Mouse (Mus musculus) myocyte (in vitro differentiated cells): Measurements from ENCODE around the gene Macrod1. TPM values are rescaled to one million over a fixed set of nuclear protein-coding genes. Genes with fewer than 3 reads are reported as not detected.

Experiments
- H3K27me3 ChIP-seq: one replicate; pipeline ENCODE4 v1.6.1; 2011; ENCODE audit not compliant: control insufficient read depth, insufficient read depth, insufficient read length
- H3K36me3 ChIP-seq: one replicate; pipeline ENCODE4 v1.6.1; 2011; ENCODE audit not compliant: control insufficient read depth, insufficient read depth
- H3K4me2 ChIP-seq: one replicate; pipeline ENCODE4 v1.6.1; 2011; ENCODE audit warnings: low read depth, control low read depth
- H3K4me3 ChIP-seq: one replicate; pipeline ENCODE4 v1.5.1; 2011; ENCODE audit warnings: mild to moderate bottlenecking, control low read depth, moderate library complexity
- H3K79me2 ChIP-seq: one replicate; pipeline ENCODE4 v1.6.1; 2011; ENCODE audit not compliant: control insufficient read depth, insufficient read depth
- H3ac ChIP-seq: one replicate; pipeline ENCODE4 v1.6.1; 2011; ENCODE audit not compliant: control insufficient read depth, insufficient read length
- CEBPB ChIP-seq: IDR thresholded peaks from 2 replicates; pipeline ENCODE4 v1.6.1; 2011; ENCODE audit warnings: mild to moderate bottlenecking, moderate library complexity; ENCODE audit not compliant: poor library complexity, insufficient read depth, severe bottlenecking
- E2F4 ChIP-seq: IDR thresholded peaks from one replicate; pipeline ENCODE4 v1.6.1; 2011; ENCODE audit warnings: mild to moderate bottlenecking, control low read depth, moderate library complexity; ENCODE audit not compliant: insufficient read depth
- MAX ChIP-seq: IDR thresholded peaks from one replicate; pipeline ENCODE4 v1.6.1; 2011; ENCODE audit warnings: low read depth, mild to moderate bottlenecking, control low read depth
- MYOD1 ChIP-seq, 3 experiments: IDR thresholded peaks; one replicate each; pipeline ENCODE4 v1.6.1; 2011; ENCODE audit warnings: control low read depth in 2 of 3, low read depth in 2 of 3, mild to moderate bottlenecking in 2 of 3, moderate library complexity in 1 of 3; ENCODE audit not compliant: insufficient read length in 2 of 3, control insufficient read depth in 1 of 3
- MYOG ChIP-seq, 3 experiments: IDR thresholded peaks; one replicate each; pipeline ENCODE4 v1.6.1; 2011; ENCODE audit warnings: control low read depth in 2 of 3, low read depth in 2 of 3, mild to moderate bottlenecking in 2 of 3; ENCODE audit not compliant: insufficient read length in 2 of 3, control insufficient read depth in 1 of 3, insufficient read depth in 1 of 3
- POLR2A ChIP-seq: IDR thresholded peaks from one replicate; pipeline ENCODE4 v1.6.1; 2011; ENCODE audit warnings: low read depth, mild to moderate bottlenecking, control low read depth, moderate library complexity; ENCODE audit not compliant: insufficient read length
- POLR2AphosphoS2 ChIP-seq: IDR thresholded peaks from one replicate; pipeline ENCODE4 v1.6.1; 2011; ENCODE audit warnings: low read depth, control low read depth; ENCODE audit not compliant: insufficient read length
- REST ChIP-seq: IDR thresholded peaks from one replicate; pipeline ENCODE4 v1.6.1; 2011; ENCODE audit warnings: mild to moderate bottlenecking, control low read depth, moderate library complexity; ENCODE audit not compliant: insufficient read depth, insufficient read length
- SRF ChIP-seq: IDR thresholded peaks from one replicate; pipeline ENCODE4 v1.6.1; 2011; ENCODE audit warnings: low read depth; ENCODE audit not compliant: control insufficient read depth, insufficient read length
- TCF12 ChIP-seq: IDR thresholded peaks from one replicate; pipeline ENCODE4 v1.6.1; 2011; ENCODE audit warnings: mild to moderate bottlenecking, control low read depth; ENCODE audit not compliant: poor library complexity, insufficient read depth, severe bottlenecking
- TCF3 ChIP-seq: IDR thresholded peaks from one replicate; pipeline ENCODE4 v1.6.1; 2011; ENCODE audit warnings: low read depth, control low read depth; ENCODE audit not compliant: insufficient read length
- USF1 ChIP-seq: IDR thresholded peaks from one replicate; pipeline ENCODE4 v1.6.1; 2011; ENCODE audit warnings: low read depth, mild to moderate bottlenecking, control low read depth, moderate library complexity
- polyA plus RNA-seq: library from polyadenylated mRNA; unstranded; fragments of >200 nt; fragmentation: generic; extraction: Trizol; gene quantifications from one replicate; pipeline ENCODE4 v1.2.1, GENCODE M21; 2012; ENCODE audit warnings: missing spikeins

Macrod1 gene
- polyA plus RNA-seq, 1 experiment = 82.4 TPM

DNA sequence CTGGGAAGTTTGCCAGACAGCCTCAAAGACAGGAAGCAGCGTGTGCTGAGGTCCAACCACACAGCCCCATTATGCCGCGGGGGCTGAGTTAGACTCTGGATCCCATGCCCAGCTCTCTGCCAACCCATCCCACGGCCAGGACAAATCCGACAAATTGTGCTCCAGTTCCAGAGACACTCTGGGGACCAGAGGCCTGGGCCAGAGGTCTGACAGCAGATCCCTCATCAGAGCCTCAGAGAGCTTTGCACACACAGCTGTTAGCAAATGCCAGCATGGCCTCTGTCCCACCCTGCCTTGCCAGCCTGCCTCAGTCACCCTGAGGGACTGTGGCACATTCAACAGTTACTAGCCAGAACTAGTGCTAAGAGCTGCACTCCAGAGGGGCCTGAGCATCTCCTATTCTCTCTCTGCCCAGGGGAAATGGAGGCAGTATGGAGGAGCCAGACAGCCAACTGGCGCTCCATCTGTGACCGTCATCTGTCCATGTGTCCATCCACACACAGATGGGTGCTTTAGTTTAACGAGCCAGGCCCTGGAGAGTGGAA lies 92.0 kb downstream of the Macrod1 start:
- Histone ChIP-seq H3K79me2 (no peaks in the 10 kb centered on the region), H3K4me3 (no peak overlapping the region), H3K27me3 (no peaks in the 10 kb centered on the region), H3K36me3 (no peaks in the 10 kb centered on the region), H3ac (no peak overlapping the region), H3K4me2 (no peak overlapping the region)
- TF ChIP-seq MYOG (IDR thresholded peaks at IDR 0.05; ENCODE audit: control insufficient read depth in 1 of 3, insufficient read depth in 1 of 3, insufficient read length in 2 of 3, low read depth in 2 of 3) (peak in 2 of 3 experiments; percentile 29 to 63), MYOD1 (IDR thresholded peaks at IDR 0.05; ENCODE audit: control insufficient read depth in 1 of 3, insufficient read length in 2 of 3, low read depth in 2 of 3) (peak in 1 of 3 experiments; percentile 50), POLR2AphosphoS2 (no peak), MAX (no peak), POLR2A (no peak), USF1 (no peak)

DNA sequence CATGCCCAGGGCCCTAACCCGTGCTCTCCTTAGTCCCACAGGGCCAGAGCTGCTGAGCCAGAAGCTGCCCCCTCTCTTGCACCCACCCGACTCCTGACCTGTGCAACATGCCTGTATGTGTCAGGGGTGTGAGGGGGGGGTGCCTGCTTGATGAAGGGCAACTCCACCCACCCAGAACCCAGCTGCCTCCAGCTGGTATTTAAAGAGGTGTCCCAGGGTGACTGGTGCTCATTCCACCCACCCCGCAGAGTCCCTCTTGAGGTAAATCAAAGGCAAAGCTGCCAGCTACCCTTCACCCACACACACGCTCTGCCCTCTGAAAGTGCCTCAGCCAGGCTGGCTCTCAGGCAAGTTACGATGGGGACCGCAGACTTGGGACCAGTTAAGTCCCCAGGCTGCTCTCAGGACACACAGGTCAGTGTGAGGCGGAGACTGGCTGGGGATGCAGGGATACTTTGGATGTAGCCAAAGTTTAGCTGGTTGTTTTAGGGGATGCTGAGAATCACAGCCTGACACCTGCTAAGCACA lies 92.6 kb downstream of the Macrod1 start:
- no peaks in the 10 kb centered on the region for H3K36me3 ChIP-seq
- TF ChIP-seq TCF3 = no peak
- no peak for TF ChIP-seq POLR2AphosphoS2
- peak in 1 of 3 experiments; percentile 59 for TF ChIP-seq MYOD1 (IDR thresholded peaks at IDR 0.05; ENCODE audit: control insufficient read depth in 1 of 3, insufficient read length in 2 of 3, low read depth in 2 of 3)
- TF ChIP-seq USF1 = no peak
- TF ChIP-seq MAX = no peak
- TF ChIP-seq POLR2A = no peak
- no peak for TF ChIP-seq CEBPB
- TF ChIP-seq REST = no peak
- TF ChIP-seq TCF12 = no peak
- TF ChIP-seq MYOG (IDR thresholded peaks at IDR 0.05; ENCODE audit: control insufficient read depth in 1 of 3, insufficient read depth in 1 of 3, insufficient read length in 2 of 3, low read depth in 2 of 3) = peak in 1 of 3 experiments; percentile 46
- no peak for TF ChIP-seq E2F4
- no peak for TF ChIP-seq SRF
- H3K79me2 ChIP-seq = no peaks in the 10 kb centered on the region
- no peak overlapping the region for H3ac ChIP-seq
- H3K4me2 ChIP-seq = peak overlapping the region; percentile 18
- H3K4me3 ChIP-seq = no peak overlapping the region
- no peaks in the 10 kb centered on the region for H3K27me3 ChIP-seq

DNA sequence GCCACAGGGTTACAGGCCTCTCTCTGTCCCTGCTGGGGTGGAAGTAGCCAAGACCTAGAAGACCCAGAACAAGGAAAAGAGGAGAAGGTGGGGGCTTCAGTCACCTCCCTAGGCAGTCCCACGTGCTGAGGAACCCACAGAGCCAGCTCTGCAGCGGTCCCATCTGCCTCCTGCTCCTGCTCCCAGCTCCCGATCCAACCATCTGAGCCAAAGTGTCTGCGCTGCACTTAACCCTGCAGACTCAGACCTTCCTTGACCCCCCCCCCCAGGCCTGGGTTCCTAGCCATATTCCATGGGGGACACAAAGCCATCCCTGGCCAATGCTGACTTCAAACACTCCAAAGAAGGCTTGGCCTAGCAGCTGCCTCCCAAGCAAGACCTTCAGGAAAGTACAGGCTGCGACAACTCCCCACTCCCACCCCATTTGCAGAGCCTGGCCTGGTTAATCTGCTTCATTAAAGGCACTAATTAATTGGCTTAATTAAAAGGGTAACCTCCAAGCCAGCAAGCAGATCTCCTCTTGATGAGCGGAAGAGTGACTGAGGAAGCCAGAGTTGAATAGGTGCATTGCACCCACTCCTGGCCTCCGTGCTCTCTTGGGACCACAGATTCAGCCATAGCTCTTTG lies 94.8 kb downstream of the Macrod1 start:
- H3ac ChIP-seq = no peak overlapping the region
- no peak for TF ChIP-seq MAX
- TF ChIP-seq MYOG (IDR thresholded peaks at IDR 0.05; ENCODE audit: control insufficient read depth in 1 of 3, insufficient read depth in 1 of 3, insufficient read length in 2 of 3, low read depth in 2 of 3) = no peak
- TF ChIP-seq REST = no peak
- TF ChIP-seq POLR2AphosphoS2 = no peak
- TF ChIP-seq E2F4 = no peak
- TF ChIP-seq POLR2A = no peak
- TF ChIP-seq MYOD1 (IDR thresholded peaks at IDR 0.05; ENCODE audit: control insufficient read depth in 1 of 3, insufficient read length in 2 of 3, low read depth in 2 of 3) = no peak
- no peak for TF ChIP-seq TCF3
- TF ChIP-seq TCF12 = no peak
- TF ChIP-seq SRF = no peak
- no peak for TF ChIP-seq USF1
- no peak for TF ChIP-seq CEBPB

DNA sequence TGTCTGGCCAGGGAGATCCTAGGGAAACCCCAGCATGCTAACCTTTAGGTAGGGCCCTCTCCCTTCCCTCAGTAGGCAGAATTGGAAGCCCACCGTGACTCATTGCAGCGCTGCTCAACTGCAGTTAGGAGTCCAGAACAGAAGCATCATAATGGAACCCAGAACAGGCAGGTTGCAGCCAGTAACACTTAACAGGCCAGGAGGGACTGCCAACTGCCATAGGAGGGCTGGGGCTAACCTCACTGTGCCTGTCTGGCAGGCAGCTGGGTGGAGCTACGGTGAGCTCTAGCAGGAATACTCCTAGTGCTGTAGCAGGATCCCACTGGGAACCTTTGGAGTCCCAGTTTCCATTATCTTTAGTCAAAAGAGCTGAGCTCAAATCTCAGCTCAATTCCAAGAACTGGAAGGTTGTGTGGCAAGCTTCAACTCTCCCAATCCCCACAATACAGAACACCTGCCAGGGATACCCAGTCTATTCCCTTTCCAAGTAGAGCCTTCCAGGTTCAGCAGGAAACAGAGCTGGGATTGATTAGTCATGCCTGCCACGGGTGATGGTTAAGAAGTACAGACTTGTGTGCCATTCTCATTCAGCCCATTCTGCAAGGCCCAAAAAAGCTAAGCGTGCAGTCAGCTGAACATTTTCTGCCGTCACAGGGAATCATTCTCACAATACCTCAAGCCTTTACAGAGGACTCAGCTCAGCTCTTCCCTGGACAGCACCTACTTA lies 95.5 kb downstream of the Macrod1 start:
- H3K4me3 ChIP-seq = no peak overlapping the region
- no peak overlapping the region for H3ac ChIP-seq
- no peaks in the 10 kb centered on the region for H3K27me3 ChIP-seq
- no peaks in the 10 kb centered on the region for H3K79me2 ChIP-seq
- no peaks in the 10 kb centered on the region for H3K36me3 ChIP-seq
- TF ChIP-seq MAX (no peak), SRF (no peak), MYOG (IDR thresholded peaks at IDR 0.05; ENCODE audit: control insufficient read depth in 1 of 3, insufficient read depth in 1 of 3, insufficient read length in 2 of 3, low read depth in 2 of 3) (peak in 1 of 3 experiments; percentile 20)
- peak overlapping the region; percentile 48 for H3K4me2 ChIP-seq

More for the DNA sequence above, 94.8 kb downstream of the Macrod1 start:
- Histone ChIP-seq H3K79me2 (no peaks in the 10 kb centered on the region), H3K36me3 (no peaks in the 10 kb centered on the region), H3K27me3 (no peaks in the 10 kb centered on the region), H3K4me3 (no peak overlapping the region), H3K4me2 (no peak overlapping the region)
